Comparison of ENCODE assay signal across 17 mouse cellular contexts in the genomic region with DNA sequence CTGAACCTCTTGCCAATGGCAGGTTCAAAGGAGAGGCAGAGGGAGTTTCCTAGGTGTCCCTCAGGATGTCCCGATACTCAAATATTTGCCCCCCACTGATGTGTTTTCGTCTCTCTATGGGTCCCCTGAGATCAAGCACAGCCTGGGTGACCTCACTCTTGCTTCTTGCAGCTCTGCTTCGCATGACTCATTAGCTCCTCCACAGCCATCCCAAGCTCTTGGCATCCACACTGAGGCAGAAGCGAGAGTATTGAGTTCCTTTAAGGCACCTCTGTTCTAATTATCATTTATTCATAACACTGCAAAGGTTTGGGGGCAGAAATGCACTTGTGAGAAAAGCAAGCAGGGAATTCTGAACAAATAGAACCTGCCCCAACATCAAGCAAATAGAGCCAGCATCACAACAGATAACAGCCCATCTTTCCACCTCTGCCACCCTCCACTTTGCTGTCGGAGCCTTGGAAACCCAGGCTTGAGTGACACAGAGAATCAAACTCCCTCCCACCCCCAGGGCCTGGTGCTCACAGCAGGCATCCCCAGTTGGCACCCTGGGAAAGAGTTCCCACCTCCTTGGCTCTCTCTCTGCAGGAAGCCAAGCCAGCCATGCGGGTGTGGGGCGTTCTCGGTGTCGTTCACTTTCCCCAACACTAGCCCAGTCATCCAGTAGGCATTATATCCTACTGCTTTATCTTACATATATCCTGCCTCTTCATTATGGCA. TPM values are rescaled to one million over a fixed set of nuclear protein-coding genes. Genes with fewer than 3 reads are reported as not detected.
DNase-seq lines count a peak whose midpoint lies in the region; ATAC-seq and TF ChIP-seq lines count a peak whose summit lies in the region.
"Had no signal": no experiment of that assay in that cellular context is flagged by ENCODE, and none has a peak within 500 bp of the region (broad histone marks: within the 10 kb centered on the region; RNA-seq: fewer than 3 reads in every experiment).

No protein-coding gene starts in this region.

- TF ChIP-seq CTCF in Patski (IDR thresholded peaks at IDR 0.05), result no peak
- TF ChIP-seq CTCF in olfactory bulb, adult 2 months (IDR thresholded peaks at IDR 0.05; ENCODE audit: insufficient read depth, low read depth, low read length), result no peak

- peak; percentile 96 for DNase-seq in heart, adult 11 months
- no peak for DNase-seq in heart, adult 8-10 months (ENCODE audit: low spot score)
- DNase-seq in Patski (ENCODE audit: low read depth, low spot score), result no peak
- peak; percentile 25 for DNase-seq in layer of hippocampus, adult 9-10 months (ENCODE audit: low spot score)
- no peak for DNase-seq in kidney, postnatal 25 days
- DNase-seq in urinary bladder, postnatal 36 days (ENCODE audit: low spot score in 2 of 2), result no peak
- no peak for DNase-seq in urinary bladder, postnatal 25 days (ENCODE audit: low spot score)
- DNase-seq: cerebellum, adult 9-10 months; kidney, adult 9 months; thymus, adult 2 months had no signal

- H3K27ac ChIP-seq in olfactory bulb, adult 2 months (ENCODE audit: insufficient read depth, low read depth, low read length), result peak overlapping the region; percentile 93
- H3K27ac ChIP-seq: embryonic facial prominence, embryonic 15.5 days; hindbrain, embryonic 12.5 days; limb, embryonic 13.5 days; neural tube, embryonic 12.5 days had no signal

- WGBS in olfactory bulb, adult 2 months, result 25% methylated on average over 9 of the region's 9 CpGs

- ATAC-seq in Patski, result peak; percentile 64
- ATAC-seq: CD4-positive, CD25-positive, alpha-beta regulatory T cell, adult 4 months had no signal

- CTCF ChIA-PET in Patski (lab: Charles Lee), result interaction anchor here (1.2 to 1.4 kb wide), 2 partner anchors 8 to 10 kb away, joined by 3 to 5 read pairs; no protein-coding TSS in a partner anchor

- H3K4me1 ChIP-seq in olfactory bulb, adult 2 months (ENCODE audit: control insufficient read depth, insufficient read depth, low read length), result peaks cover 52% of the 10 kb centered on the region
- H3K4me1 ChIP-seq: embryonic facial prominence, embryonic 15.5 days; hindbrain, embryonic 12.5 days; limb, embryonic 13.5 days; neural tube, embryonic 12.5 days had no signal

- no peak for TF ChIP-seq POLR2A in olfactory bulb, adult 2 months (IDR thresholded peaks at IDR 0.05; ENCODE audit: insufficient read depth, low read depth, low read length)

- no peak overlapping the region for H3K4me3 ChIP-seq in olfactory bulb, adult 2 months (ENCODE audit: insufficient read depth, low read depth, low read length)
- H3K4me3 ChIP-seq: embryonic facial prominence, embryonic 15.5 days; hindbrain, embryonic 12.5 days; limb, embryonic 13.5 days; neural tube, embryonic 12.5 days had no signal

- in situ Hi-C loops in Patski (cut with MboI; ENCODE audit: low pct_unique_long_range_greater_than_20kb), result no loop called here

- POLR2A ChIA-PET in Patski (lab: Charles Lee), result interaction anchor here (0.6 to 1.1 kb wide), 3 partner anchors 14 to 790 kb away, joined by 5 to 8 read pairs (median 6); no protein-coding TSS in a partner anchor

- no peaks in the 10 kb centered on the region for H3K27me3 ChIP-seq in Patski
- H3K27me3 ChIP-seq: embryonic facial prominence, embryonic 15.5 days; limb, embryonic 13.5 days; neural tube, embryonic 12.5 days had no signal

RNA-seq across cellular contexts. Expression of a gene that starts 33.1 kb away (rescaled TPM):
- 1 to 10 TPM in 2 of 4 experiments, not detected in 2; 2.1 to 3.1 TPM for total RNA-seq in heart, adult 8-10 months (2022)
- polyA plus RNA-seq in Patski (2021), result 7.4 TPM
- not detected in 2 replicates for polyA plus RNA-seq in olfactory bulb, adult 2 months (2012; ENCODE audit: insufficient read depth, insufficient read length, low replicate concordance, missing spikeins)
- polyA plus RNA-seq: hindbrain, embryonic 12.5 days; neural tube, embryonic 12.5 days; thymus, adult 2 months had no signal

RNA-seq across cellular contexts. Expression of a gene that starts 37.8 kb away (rescaled TPM):
- not detected for total RNA-seq in heart, adult 8-10 months (2022)
- polyA plus RNA-seq in Patski (2021), result not detected
- 104 and 138 TPM in 2 replicates for polyA plus RNA-seq in olfactory bulb, adult 2 months (2012; ENCODE audit: insufficient read depth, insufficient read length, low replicate concordance, missing spikeins)
- total RNA-seq: gastrocnemius, adult 8-10 months had no signal
- polyA plus RNA-seq: CD4-positive, CD25-positive, alpha-beta regulatory T cell, adult 4 months had no signal

Comparison
In these comparisons a context has a peak if more than half of its experiments do, and no peak if none do; other contexts are left out.
1. DNase-seq: peak in heart, adult 11 months (single experiment) and layer of hippocampus, adult 9-10 months (single experiment); none in heart, adult 8-10 months (single experiment), Patski (single experiment), kidney, postnatal 25 days (0 of 2), urinary bladder, postnatal 36 days (0 of 2) and urinary bladder, postnatal 25 days (single experiment).
2. RNA of a gene that starts 37.8 kb away (polyA plus RNA-seq): 104 to 138 TPM in olfactory bulb, adult 2 months; not detected in Patski (single experiment); every median in the first group is over 100 times any median in the second.